Mouse (Mus musculus): ENCODE data around the gene Trappc6a. TPM values are rescaled to one million over a fixed set of nuclear protein-coding genes. Genes with fewer than 3 reads are reported as not detected.

Trappc6a gene
- total and polyA plus RNA-seq, 3 experiments: 32.2 to 45.0 (median 33.5) TPM

DNA sequence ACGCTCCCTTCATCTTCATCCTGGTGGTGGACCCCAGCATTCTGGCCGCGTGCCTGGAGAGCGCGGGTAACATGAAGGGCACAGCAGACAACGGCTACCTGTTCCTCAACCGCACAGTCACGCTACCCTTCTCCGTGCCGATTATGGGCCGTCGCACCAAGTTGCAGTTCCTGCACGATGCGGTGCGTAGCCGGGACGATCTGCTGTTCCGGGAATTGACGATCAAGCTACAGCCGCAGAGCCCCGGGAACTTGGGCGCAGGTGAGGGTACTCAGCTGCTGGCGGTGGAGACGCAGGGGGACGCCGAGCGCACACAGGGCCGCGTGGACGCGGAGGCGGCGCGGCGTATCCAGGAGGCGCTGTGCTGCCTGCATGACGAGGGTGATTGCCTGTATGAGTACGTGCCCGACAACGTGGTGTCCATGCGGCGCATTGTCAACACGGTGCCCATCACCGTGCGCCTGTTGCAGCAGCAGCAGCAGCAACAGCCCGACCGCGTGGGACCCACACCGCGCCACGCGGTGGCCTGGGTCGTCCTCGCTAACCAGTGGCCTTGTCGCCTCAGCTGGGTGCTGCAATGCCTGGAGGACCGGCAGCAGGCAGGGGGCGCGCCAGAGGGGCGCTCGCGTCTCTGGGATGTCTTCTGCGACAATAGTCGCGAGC lies 15.7 kb downstream of the Trappc6a start:
- intact Hi-C loops (cut with DNase I): no loop called here
- Histone ChIP-seq H3K9ac (ENCODE audit: low read depth, low read length) (peak overlapping the region; percentile 28; the same call in 1 of the 2 replicates), H3K79me2 (replicated peaks; ENCODE audit: control insufficient read depth, insufficient read depth, low read length) (no peaks in the 10 kb centered on the region), H3K4me1 (ENCODE audit: control insufficient read depth, insufficient read depth, low read length) (no peaks in the 10 kb centered on the region), H3K27ac (no peak overlapping the region), H3K36me3 (ENCODE audit: control insufficient read depth, insufficient read depth, low read length) (no peaks in the 10 kb centered on the region), H3K27me3 (ENCODE audit: control insufficient read depth, insufficient read depth, low read length) (peaks cover 17% of the 10 kb centered on the region), H3K4me3 (peak overlapping the region; percentile 39)
- 1% methylated on average over 64 of the region's 64 CpGs for WGBS
- TF ChIP-seq CTCF (IDR thresholded peaks at IDR 0.05) (peak; percentile 71), POLR2A (IDR thresholded peaks at IDR 0.05; ENCODE audit: insufficient read depth, low read depth, low read length) (no peak), EP300 (IDR thresholded peaks at IDR 0.05; ENCODE audit: insufficient read depth, low read depth, low read length) (no peak)
- peak; percentile 38 to 65 for DNase-seq

DNA sequence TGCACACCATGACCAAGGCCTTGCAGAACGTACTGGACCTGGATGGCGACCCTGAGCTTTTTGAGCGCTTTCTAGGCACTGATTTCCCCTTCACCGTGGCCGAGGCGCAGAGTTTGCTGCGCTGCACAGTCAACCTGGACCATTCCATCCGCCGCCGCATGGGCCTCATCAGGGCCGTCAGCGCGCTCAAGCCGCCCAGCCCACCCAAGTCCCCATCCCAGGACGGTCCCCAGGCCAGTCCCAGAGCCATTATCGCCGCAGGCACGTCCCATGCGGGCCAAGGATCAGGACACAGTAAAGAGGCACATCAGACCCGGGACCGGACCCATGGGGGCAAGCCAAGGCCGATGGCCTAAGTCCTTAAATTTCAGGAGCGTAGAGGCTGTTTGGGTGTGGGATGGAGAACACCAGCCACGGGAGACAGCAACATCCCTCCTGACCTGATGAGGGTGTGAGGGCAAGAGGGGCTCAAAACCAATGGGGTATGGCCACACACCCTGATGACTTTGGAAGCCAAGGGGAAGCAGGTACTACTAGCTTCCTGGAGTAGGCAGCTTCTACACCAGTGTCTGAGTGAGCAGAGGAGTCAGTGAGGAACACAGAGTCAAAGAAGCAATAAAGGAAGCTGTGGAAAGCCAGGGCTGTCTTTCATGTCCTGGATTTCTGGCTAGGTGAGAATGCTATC lies 16.4 kb downstream of the Trappc6a start:
- no peak overlapping the region for H3K27ac ChIP-seq
- DNase-seq: no peak
- TF ChIP-seq EP300 (IDR thresholded peaks at IDR 0.05; ENCODE audit: insufficient read depth, low read depth, low read length) (no peak), CTCF (IDR thresholded peaks at IDR 0.05) (no peak), POLR2A (IDR thresholded peaks at IDR 0.05; ENCODE audit: insufficient read depth, low read depth, low read length) (no peak)
- no peaks in the 10 kb centered on the region for H3K36me3 ChIP-seq (ENCODE audit: control insufficient read depth, insufficient read depth, low read length)
- H3K9ac ChIP-seq (ENCODE audit: low read depth, low read length): no peak overlapping the region
- H3K27me3 ChIP-seq (ENCODE audit: control insufficient read depth, insufficient read depth, low read length): peaks cover 17% of the 10 kb centered on the region
- 15% methylated on average over 24 of the region's 24 CpGs for WGBS
- intact Hi-C loops (cut with DNase I): no loop called here
- H3K4me1 ChIP-seq (ENCODE audit: control insufficient read depth, insufficient read depth, low read length): no peaks in the 10 kb centered on the region
- H3K4me3 ChIP-seq: peak overlapping the region; percentile 39; the same call in 1 of the 2 replicates
- H3K79me2 ChIP-seq (replicated peaks; ENCODE audit: control insufficient read depth, insufficient read depth, low read length): no peaks in the 10 kb centered on the region

DNA sequence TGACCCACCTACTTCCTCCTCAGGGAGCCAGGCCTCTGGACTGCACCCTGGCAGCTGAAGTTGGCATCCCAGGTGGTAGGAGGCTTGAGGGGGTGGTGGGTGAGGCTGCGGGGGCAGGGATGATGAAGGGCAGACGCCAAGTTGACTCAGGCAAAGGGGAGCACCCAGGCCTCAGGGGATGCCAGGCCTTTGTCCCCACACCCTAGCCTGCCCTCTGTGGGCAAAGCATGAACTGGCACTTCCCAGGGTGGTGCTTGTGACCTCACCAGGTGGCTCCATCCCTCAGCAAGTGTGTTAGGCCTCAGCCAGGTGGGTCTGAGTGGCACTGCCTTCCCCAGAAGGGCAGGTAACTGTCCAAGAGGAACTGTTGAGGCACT lies 16.9 kb downstream of the Trappc6a start:
- 74% methylated on average over 2 of the region's 2 CpGs for WGBS
- no peak for DNase-seq
- Histone ChIP-seq H3K36me3 (ENCODE audit: control insufficient read depth, insufficient read depth, low read length) (no peaks in the 10 kb centered on the region), H3K27ac (no peak overlapping the region), H3K79me2 (replicated peaks; ENCODE audit: control insufficient read depth, insufficient read depth, low read length) (no peaks in the 10 kb centered on the region), H3K4me1 (ENCODE audit: control insufficient read depth, insufficient read depth, low read length) (no peaks in the 10 kb centered on the region), H3K4me3 (no peak overlapping the region), H3K27me3 (ENCODE audit: control insufficient read depth, insufficient read depth, low read length) (peaks cover 15% of the 10 kb centered on the region), H3K9ac (ENCODE audit: low read depth, low read length) (no peak overlapping the region)
- intact Hi-C loops (cut with DNase I): no loop called here
- TF ChIP-seq CTCF (IDR thresholded peaks at IDR 0.05) (no peak), POLR2A (IDR thresholded peaks at IDR 0.05; ENCODE audit: insufficient read depth, low read depth, low read length) (no peak), EP300 (IDR thresholded peaks at IDR 0.05; ENCODE audit: insufficient read depth, low read depth, low read length) (no peak)

DNA sequence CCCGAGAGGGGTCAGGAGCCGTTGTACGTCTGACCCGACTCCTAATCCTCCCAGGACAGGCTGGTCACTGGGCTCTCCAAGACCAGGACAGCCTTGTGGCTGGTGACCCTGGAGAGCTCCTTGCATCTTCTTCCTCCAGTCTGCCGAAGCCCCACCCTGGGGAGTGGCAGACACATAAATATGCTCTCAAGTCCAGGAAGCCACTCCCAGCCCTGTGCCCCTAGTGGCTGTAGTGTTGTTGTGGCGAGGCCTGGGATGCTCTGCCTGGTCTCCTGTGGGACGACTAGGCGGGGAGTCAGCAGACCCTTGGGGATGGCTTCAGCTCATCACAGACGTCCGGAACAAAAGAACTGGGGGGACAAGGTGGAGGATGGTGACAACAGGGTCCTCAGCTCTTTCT lies 22.9 kb downstream of the Trappc6a start:
- no peak overlapping the region for H3K9ac ChIP-seq (ENCODE audit: low read depth, low read length)
- H3K36me3 ChIP-seq (ENCODE audit: control insufficient read depth, insufficient read depth, low read length): no peaks in the 10 kb centered on the region
- H3K79me2 ChIP-seq (replicated peaks; ENCODE audit: control insufficient read depth, insufficient read depth, low read length): no peaks in the 10 kb centered on the region
- DNase-seq: no peak
- H3K4me3 ChIP-seq: no peak overlapping the region
- peak; percentile 13; the same call in 1 of the 2 replicates for TF ChIP-seq CTCF (IDR thresholded peaks at IDR 0.05)
- no peak for TF ChIP-seq POLR2A (IDR thresholded peaks at IDR 0.05; ENCODE audit: insufficient read depth, low read depth, low read length)
- TF ChIP-seq EP300 (IDR thresholded peaks at IDR 0.05; ENCODE audit: insufficient read depth, low read depth, low read length): no peak
- H3K27me3 ChIP-seq (ENCODE audit: control insufficient read depth, insufficient read depth, low read length): no peaks in the 10 kb centered on the region
- intact Hi-C loops (cut with DNase I): no loop called here
- H3K4me1 ChIP-seq (ENCODE audit: control insufficient read depth, insufficient read depth, low read length): no peaks in the 10 kb centered on the region
- no peak overlapping the region for H3K27ac ChIP-seq
- WGBS: 67% methylated on average over 10 of the region's 10 CpGs

DNA sequence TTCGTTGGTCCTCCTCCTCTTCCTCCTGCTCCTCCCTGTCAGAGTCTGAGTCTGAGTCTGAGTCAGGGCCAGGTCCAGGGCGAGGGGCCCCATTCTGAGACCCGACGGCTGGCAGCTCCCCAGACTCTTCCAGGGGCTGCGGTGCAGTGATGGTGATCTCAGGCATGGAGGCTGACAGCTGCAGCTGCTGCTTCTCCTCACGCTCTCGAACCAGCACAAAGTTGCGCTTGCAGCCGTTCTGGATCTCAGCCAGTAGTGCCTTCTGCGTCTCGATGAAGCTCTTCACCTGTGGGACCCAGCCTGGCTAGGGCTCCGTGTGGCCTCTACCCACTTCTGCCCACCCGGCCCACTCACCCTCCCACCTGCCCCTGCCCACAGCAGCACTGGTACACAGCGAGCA lies 24.0 kb downstream of the Trappc6a start:
- no peak for TF ChIP-seq CTCF (IDR thresholded peaks at IDR 0.05)
- TF ChIP-seq POLR2A (IDR thresholded peaks at IDR 0.05; ENCODE audit: insufficient read depth, low read depth, low read length): no peak
- no peak for TF ChIP-seq EP300 (IDR thresholded peaks at IDR 0.05; ENCODE audit: insufficient read depth, low read depth, low read length)
- WGBS: 85% methylated on average over 14 of the region's 14 CpGs

DNA sequence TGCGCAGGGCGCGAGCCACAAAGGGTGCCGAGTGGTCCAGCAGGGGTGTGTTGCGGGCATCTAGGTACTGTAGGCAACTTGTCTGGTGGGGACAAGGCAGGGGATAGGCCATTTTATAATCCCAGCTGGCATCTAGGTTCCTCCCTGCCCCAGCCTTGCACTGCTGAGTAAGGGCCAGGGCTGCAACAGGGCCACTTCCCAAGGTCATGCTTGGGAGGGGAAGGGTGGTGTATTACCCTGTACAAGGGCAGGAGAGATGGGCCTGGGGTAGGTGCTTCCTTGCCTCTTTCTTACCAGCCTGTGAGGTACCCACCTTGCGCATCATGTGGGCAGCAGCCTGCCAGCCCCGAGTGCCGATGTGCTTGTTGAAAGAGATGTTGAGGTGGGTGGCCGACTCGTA lies 26.5 kb downstream of the Trappc6a start:
- 92% methylated on average over 10 of the region's 10 CpGs for WGBS
- H3K4me1 ChIP-seq (ENCODE audit: control insufficient read depth, insufficient read depth, low read length): no peaks in the 10 kb centered on the region
- H3K27me3 ChIP-seq (ENCODE audit: control insufficient read depth, insufficient read depth, low read length): no peaks in the 10 kb centered on the region
- H3K27ac ChIP-seq: no peak overlapping the region
- H3K4me3 ChIP-seq: no peak overlapping the region
- H3K9ac ChIP-seq (ENCODE audit: low read depth, low read length): no peak overlapping the region
- no peak for DNase-seq
- no peaks in the 10 kb centered on the region for H3K36me3 ChIP-seq (ENCODE audit: control insufficient read depth, insufficient read depth, low read length)
- no peaks in the 10 kb centered on the region; the same call in 1 of the 2 replicates for H3K79me2 ChIP-seq (replicated peaks; ENCODE audit: control insufficient read depth, insufficient read depth, low read length)
- intact Hi-C loops (cut with DNase I): no loop called here
- TF ChIP-seq CTCF (IDR thresholded peaks at IDR 0.05): no peak
- TF ChIP-seq EP300 (IDR thresholded peaks at IDR 0.05; ENCODE audit: insufficient read depth, low read depth, low read length): no peak
- no peak for TF ChIP-seq POLR2A (IDR thresholded peaks at IDR 0.05; ENCODE audit: insufficient read depth, low read depth, low read length)

More for the DNA sequence above, 24.0 kb downstream of the Trappc6a start:
- no peaks in the 10 kb centered on the region for H3K36me3 ChIP-seq (ENCODE audit: control insufficient read depth, insufficient read depth, low read length)
- no peaks in the 10 kb centered on the region for H3K79me2 ChIP-seq (replicated peaks; ENCODE audit: control insufficient read depth, insufficient read depth, low read length)
- intact Hi-C loops (cut with DNase I): no loop called here
- no peak overlapping the region for H3K27ac ChIP-seq
- H3K4me3 ChIP-seq: no peak overlapping the region
- no peaks in the 10 kb centered on the region for H3K27me3 ChIP-seq (ENCODE audit: control insufficient read depth, insufficient read depth, low read length)
- no peak for DNase-seq
- H3K9ac ChIP-seq (ENCODE audit: low read depth, low read length): no peak overlapping the region
- no peaks in the 10 kb centered on the region for H3K4me1 ChIP-seq (ENCODE audit: control insufficient read depth, insufficient read depth, low read length)

Data from heart, adult 2 months (tissue).